Mouse (Mus musculus) left cerebral cortex, postnatal 14 days (tissue): Measurements from ENCODE around the gene Vmn2r16. TPM values are rescaled to one million over a fixed set of nuclear protein-coding genes. Genes with fewer than 3 reads are reported as not detected.

Experiments used
- DNase-seq, 2 experiments: peaks; one replicate each; pipeline ENCODE4 v3.0.0; 2021 to 2022; ENCODE audit warnings: low spot score in 2 of 2, mixed read lengths in 1 of 2
- intact Hi-C: fragments of 180-260 bp; cut with DNase I; formaldehyde crosslinking; loops from one replicate; pipeline ENCODE4 v1.15.1; 2025
- long read RNA-seq, 2 experiments: library from polyadenylated mRNA; stranded (forward); transcript quantifications; one replicate each; pipeline ENCODE4 v2.0.0; 2021
- total RNA-seq, 2 experiments: library from RNA; stranded (reverse); gene quantifications; 2 replicates each; pipeline ENCODE4 v1.2.3; 2021

The Vmn2r16 gene
- not detected for total RNA-seq
- long read RNA-seq, experiment 1 = 0 reads
- long read RNA-seq, experiment 2 = 0 reads

GRCm38 (mm10) chr5:109329862-109330261 lies at the start of gene Vmn2r16:
Vmn2r16 (plus strand) TSS chr5:109330162.
- no peak for DNase-seq
- intact Hi-C loops = no loop called here

GRCm38 (mm10) chr5:109294655-109295054 lies 35.3 kb upstream of the Vmn2r16 start:
- DNase-seq = no peak
- intact Hi-C loops = no loop called here

GRCm38 (mm10) chr5:109297544-109297943 lies 32.4 kb upstream of the Vmn2r16 start, which contains the start of gene Vmn2r15:
Vmn2r15 (minus strand) TSS chr5:109297644.
- intact Hi-C loops = no loop called here
- DNase-seq = no peak

GRCm38 (mm10) chr5:109419388-109419787 lies 89.4 kb downstream of the Vmn2r16 start, which contains the start of gene Vmn2r17:
Vmn2r17 (plus strand) TSS chr5:109419688.
- intact Hi-C loops = no loop called here
- no peak for DNase-seq

Other genes with a start within 250 kb of the Vmn2r16 start
- gene Vmn2r12, start 232.2 kb upstream of the Vmn2r16 start, total RNA-seq = not detected
- gene Vmn2r13, start 138.0 kb upstream of the Vmn2r16 start, total RNA-seq = not detected
- not detected for gene Vmn2r14, start 105.5 kb upstream of the Vmn2r16 start, total RNA-seq
- not detected for gene Vmn2r15, start 32.5 kb upstream of the Vmn2r16 start, total RNA-seq
- not detected for gene Vmn2r17, start 89.5 kb downstream of the Vmn2r16 start, total RNA-seq
- gene Crlf2, start 228.8 kb downstream of the Vmn2r16 start, total RNA-seq = 10 to 100 TPM; 34.8 to 43.3 TPM